Mouse (Mus musculus): ENCODE measurements around the gene Miga1. TPM values are rescaled to one million over a fixed set of nuclear protein-coding genes. Genes with fewer than 3 reads are reported as not detected.

Miga1 gene
- polyA plus RNA-seq, 1 experiment: 3.4 TPM

GRCm38 (mm10) chr3:152284306-152284705, 55.9 kb downstream of the Miga1 start:
- H3K4me1 ChIP-seq (ENCODE audit: control insufficient read depth, insufficient read depth, insufficient read length, low read length): no peaks in the 10 kb centered on the region
- H3K4me3 ChIP-seq (ENCODE audit: insufficient read depth, low read depth, low read length): no peak overlapping the region
- H3K27ac ChIP-seq (replicated peaks; ENCODE audit: low read depth, low read length): no peak overlapping the region

GRCm38 (mm10) chr3:152282126-152282525, 58.1 kb downstream of the Miga1 start:
- Histone ChIP-seq H3K27ac (replicated peaks; ENCODE audit: low read depth, low read length) (no peak overlapping the region), H3K4me3 (ENCODE audit: insufficient read depth, low read depth, low read length) (no peak overlapping the region), H3K4me1 (ENCODE audit: control insufficient read depth, insufficient read depth, insufficient read length, low read length) (no peaks in the 10 kb centered on the region)

GRCm38 (mm10) chr3:152278431-152278830, 61.8 kb downstream of the Miga1 start:
- Histone ChIP-seq H3K4me1 (ENCODE audit: control insufficient read depth, insufficient read depth, insufficient read length, low read length) (no peaks in the 10 kb centered on the region), H3K27ac (replicated peaks; ENCODE audit: low read depth, low read length) (no peak overlapping the region), H3K4me3 (ENCODE audit: insufficient read depth, low read depth, low read length) (no peak overlapping the region)

- Histone ChIP-seq H3K27ac (replicated peaks; ENCODE audit: low read depth, low read length) (no peak overlapping the region), H3K4me3 (ENCODE audit: insufficient read depth, low read depth, low read length) (no peak overlapping the region), H3K4me1 (ENCODE audit: control insufficient read depth, insufficient read depth, insufficient read length, low read length) (no peaks in the 10 kb centered on the region)
Observed at GRCm38 (mm10) chr3:152277912-152278311, 62.3 kb downstream of the Miga1 start.

DNA sequence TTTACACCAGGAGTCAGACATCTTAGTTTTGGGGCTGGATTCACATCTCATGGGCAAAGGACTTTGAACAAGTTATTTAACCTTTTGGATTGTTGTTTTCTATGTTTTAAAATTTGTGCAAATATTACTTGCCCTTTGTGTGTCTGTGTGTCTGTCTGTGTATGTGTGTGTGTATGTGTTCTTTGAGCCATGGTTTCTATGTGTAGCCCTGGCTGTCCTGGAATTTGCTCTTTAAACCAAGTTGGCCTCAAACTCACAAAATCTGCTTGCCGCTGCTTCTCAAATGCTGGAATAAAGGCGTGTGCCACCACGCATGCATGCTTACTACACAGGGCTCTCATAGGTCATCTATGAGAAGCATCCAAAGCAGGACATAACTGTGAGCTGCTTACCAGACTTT, 63.3 kb downstream of the Miga1 start:
- Histone ChIP-seq H3K4me1 (ENCODE audit: control insufficient read depth, insufficient read depth, insufficient read length, low read length) (no peaks in the 10 kb centered on the region), H3K27ac (replicated peaks; ENCODE audit: low read depth, low read length) (no peak overlapping the region), H3K4me3 (ENCODE audit: insufficient read depth, low read depth, low read length) (no peak overlapping the region)

DNA sequence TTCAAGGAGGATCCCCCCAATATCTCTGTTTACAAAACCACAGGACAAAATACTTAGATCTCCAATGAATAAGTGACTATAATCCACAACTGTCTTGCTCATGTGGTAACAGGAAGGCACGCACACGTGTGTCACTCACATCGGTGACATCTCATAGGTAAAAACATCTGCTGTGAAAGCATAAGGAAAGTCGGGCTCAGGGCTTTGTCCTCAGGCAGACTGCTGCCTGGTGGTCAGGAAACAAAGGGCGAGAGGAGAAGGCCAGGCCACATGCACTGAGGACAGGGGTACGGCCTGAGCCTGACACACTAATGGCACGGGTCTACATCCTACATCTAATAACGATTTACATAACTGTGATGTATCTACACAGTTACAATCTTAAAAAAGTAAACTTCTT, 65.2 kb downstream of the Miga1 start:
- H3K4me1 ChIP-seq (ENCODE audit: control insufficient read depth, insufficient read depth, insufficient read length, low read length): no peaks in the 10 kb centered on the region
- H3K4me3 ChIP-seq (ENCODE audit: insufficient read depth, low read depth, low read length): no peak overlapping the region
- no peak overlapping the region for H3K27ac ChIP-seq (replicated peaks; ENCODE audit: low read depth, low read length)

- Histone ChIP-seq H3K27ac (replicated peaks; ENCODE audit: low read depth, low read length) (no peak overlapping the region), H3K4me1 (ENCODE audit: control insufficient read depth, insufficient read depth, insufficient read length, low read length) (no peaks in the 10 kb centered on the region), H3K4me3 (ENCODE audit: insufficient read depth, low read depth, low read length) (no peak overlapping the region)
Observed at GRCm38 (mm10) chr3:152272974-152273685, 67.1 kb downstream of the Miga1 start.

DNA sequence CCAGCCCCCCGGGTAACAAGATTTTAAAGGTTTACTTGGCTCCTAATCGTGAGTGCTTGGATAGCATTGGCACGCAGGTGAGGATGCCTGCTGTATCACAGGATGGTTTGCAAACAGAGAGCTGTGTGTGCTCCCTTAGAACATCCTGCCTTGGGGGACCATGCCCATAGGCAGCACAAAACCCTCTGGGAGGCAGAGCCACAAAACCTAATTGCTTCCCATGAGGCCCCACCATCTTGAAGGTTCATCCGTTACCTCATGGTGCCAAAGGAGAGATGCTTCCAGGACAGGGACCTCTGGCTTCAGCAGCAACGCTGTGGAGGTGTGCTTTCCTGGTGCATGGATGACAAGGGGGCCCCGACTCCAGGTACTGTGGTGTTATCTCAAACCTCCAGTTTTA, 68.3 kb downstream of the Miga1 start:
- Histone ChIP-seq H3K4me1 (ENCODE audit: control insufficient read depth, insufficient read depth, insufficient read length, low read length) (no peaks in the 10 kb centered on the region), H3K4me3 (ENCODE audit: insufficient read depth, low read depth, low read length) (no peak overlapping the region), H3K27ac (replicated peaks; ENCODE audit: low read depth, low read length) (no peak overlapping the region)

DNA sequence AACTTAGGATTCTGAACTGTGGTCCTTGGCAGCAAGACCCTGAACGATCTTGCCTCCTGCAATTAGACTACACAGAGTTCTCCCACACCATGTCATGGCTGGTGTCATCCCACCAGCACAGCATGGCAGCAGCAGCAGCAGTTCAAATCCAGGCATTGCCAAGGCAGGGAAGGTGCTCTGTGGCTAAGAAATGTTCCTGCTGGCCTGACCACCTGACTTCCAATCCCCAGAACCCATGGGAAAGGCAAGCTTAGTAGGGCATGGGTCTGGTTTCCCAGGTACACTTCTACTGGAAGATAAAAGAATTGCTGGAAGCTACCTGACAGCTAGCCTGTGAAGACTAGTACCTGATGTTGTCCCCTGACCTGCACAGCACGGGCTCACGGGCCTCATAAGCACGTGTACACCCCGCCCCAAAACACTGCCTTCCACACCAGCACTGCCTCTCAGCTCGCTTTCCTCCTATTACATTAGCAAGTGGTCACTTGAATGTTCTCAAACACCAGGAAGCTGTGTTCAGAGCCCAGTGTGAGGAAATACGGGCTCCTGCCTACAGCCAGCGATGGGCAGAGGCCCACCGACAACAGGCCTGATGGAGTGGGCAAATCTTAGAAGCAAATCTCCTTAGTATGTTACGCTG, 69.0 kb downstream of the Miga1 start:
- Histone ChIP-seq H3K4me1 (ENCODE audit: control insufficient read depth, insufficient read depth, insufficient read length, low read length) (no peaks in the 10 kb centered on the region), H3K27ac (replicated peaks; ENCODE audit: low read depth, low read length) (no peak overlapping the region), H3K4me3 (ENCODE audit: insufficient read depth, low read depth, low read length) (no peak overlapping the region)

GRCm38 (mm10) chr3:152268099-152268498, 72.1 kb downstream of the Miga1 start:
- H3K27ac ChIP-seq (replicated peaks; ENCODE audit: low read depth, low read length): no peak overlapping the region

GRCm38 (mm10) chr3:152266036-152266421, 74.2 kb downstream of the Miga1 start, which contains the start of gene Nexn:
Nexn (minus strand) TSS chr3:152266350.
- Histone ChIP-seq H3K27ac (replicated peaks; ENCODE audit: low read depth, low read length) (no peak within 1 kb of the TSS), H3K4me1 (ENCODE audit: control insufficient read depth, insufficient read depth, insufficient read length, low read length) (no peaks in the 10 kb centered on the region), H3K4me3 (ENCODE audit: insufficient read depth, low read depth, low read length) (peak within 1 kb of the TSS; percentile 69)

More at GRCm38 (mm10) chr3:152268099-152268498, 72.1 kb downstream of the Miga1 start:
- Histone ChIP-seq H3K4me1 (ENCODE audit: control insufficient read depth, insufficient read depth, insufficient read length, low read length) (no peaks in the 10 kb centered on the region), H3K4me3 (ENCODE audit: insufficient read depth, low read depth, low read length) (no peak overlapping the region)

- Histone ChIP-seq H3K4me3 (ENCODE audit: insufficient read depth, low read depth, low read length) (peak overlapping the region; percentile 69), H3K27ac (replicated peaks; ENCODE audit: low read depth, low read length) (no peak overlapping the region), H3K4me1 (ENCODE audit: control insufficient read depth, insufficient read depth, insufficient read length, low read length) (no peaks in the 10 kb centered on the region)
Observed at GRCm38 (mm10) chr3:152265351-152266035, 74.7 kb downstream of the Miga1 start.

DNA sequence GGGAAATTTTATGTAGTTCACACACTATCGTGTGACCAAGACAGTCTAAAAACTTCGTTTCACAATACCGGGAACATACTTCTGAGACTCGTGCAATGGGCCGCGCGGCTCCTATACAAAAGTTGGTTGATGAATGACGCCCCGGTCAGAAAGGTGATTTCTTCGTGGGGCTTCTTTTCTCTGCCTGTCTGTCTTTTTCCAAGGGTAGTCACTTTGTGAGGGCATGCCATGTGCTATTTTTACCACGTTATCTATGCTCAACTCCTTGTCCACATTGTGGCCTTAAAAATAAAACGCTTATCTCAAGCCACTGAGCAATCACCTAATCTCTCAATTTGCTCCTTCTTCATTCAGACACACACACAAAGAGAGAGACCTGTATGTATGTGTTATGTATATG, 75.4 kb downstream of the Miga1 start:
- Histone ChIP-seq H3K4me1 (ENCODE audit: control insufficient read depth, insufficient read depth, insufficient read length, low read length) (no peaks in the 10 kb centered on the region), H3K27ac (replicated peaks; ENCODE audit: low read depth, low read length) (no peak overlapping the region), H3K4me3 (ENCODE audit: insufficient read depth, low read depth, low read length) (no peak overlapping the region)

DNA sequence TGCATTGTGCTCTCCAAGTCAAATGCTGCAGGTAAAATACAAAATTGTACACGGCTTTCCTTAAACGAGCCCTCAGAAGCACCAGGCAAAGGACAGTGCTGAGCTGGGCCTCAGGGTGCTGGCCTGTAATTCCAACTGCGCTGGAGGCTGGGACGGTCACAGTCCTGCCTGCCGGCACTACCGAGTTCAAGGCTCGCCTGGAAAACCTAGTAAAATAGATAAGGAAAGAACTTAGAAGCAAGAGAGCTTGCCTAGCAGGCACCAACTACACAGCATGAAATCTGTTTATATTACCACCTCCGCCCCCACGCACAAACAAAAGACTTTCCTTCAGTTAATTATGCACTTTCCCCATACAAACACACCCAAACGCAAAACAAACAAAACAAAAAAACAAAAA, 75.8 kb downstream of the Miga1 start:
- H3K27ac ChIP-seq (replicated peaks; ENCODE audit: low read depth, low read length): no peak overlapping the region
- H3K4me3 ChIP-seq (ENCODE audit: insufficient read depth, low read depth, low read length): no peak overlapping the region

DNA sequence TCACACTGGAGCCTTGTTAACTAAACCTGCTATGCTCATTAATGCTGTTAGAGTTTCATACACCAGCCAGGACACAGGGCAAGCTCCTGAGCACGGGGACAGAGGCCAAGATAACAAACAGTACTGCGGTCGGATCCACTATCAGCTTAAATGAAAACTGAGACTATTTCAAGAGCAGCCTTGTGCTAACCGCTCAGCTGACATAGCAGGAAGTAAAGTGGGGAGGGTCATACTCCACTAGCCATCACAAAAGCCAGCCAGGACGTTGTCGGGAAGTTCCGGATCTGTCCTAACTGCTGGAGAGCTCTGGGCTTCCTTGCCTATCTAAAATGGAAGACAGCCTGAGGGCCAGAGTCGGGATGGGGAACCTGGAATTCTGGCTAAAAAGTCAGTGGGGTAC, 78.3 kb downstream of the Miga1 start:
- peak overlapping the region; percentile 4; the same call in 1 of the 2 replicates for H3K27ac ChIP-seq (replicated peaks; ENCODE audit: low read depth, low read length)
- H3K4me3 ChIP-seq (ENCODE audit: insufficient read depth, low read depth, low read length): 0 out of 2 replicates have a peak overlapping the region, but pooled peaks have one; percentile 1
- no peaks in the 10 kb centered on the region for H3K4me1 ChIP-seq (ENCODE audit: control insufficient read depth, insufficient read depth, insufficient read length, low read length)

More for the DNA sequence above, 75.8 kb downstream of the Miga1 start:
- H3K4me1 ChIP-seq (ENCODE audit: control insufficient read depth, insufficient read depth, insufficient read length, low read length): no peaks in the 10 kb centered on the region
